Mouse (Mus musculus) bone marrow macrophage, adult 2 months (primary cell): ENCODE results near the gene S100b.

Experiments
- CTCF ChIP-seq: IDR thresholded peaks from 2 replicates; pipeline ENCODE4 v1.5.1; 2012; ENCODE audit warnings: low read depth, mild to moderate bottlenecking, low read length, moderate library complexity
- POLR2A ChIP-seq: IDR thresholded peaks from 2 replicates; pipeline ENCODE4 v1.6.1; 2012; ENCODE audit warnings: mild to moderate bottlenecking, low read depth, low read length, borderline replicate concordance

GRCm38 (mm10) chr10:76207262-76207796, 46.3 kb upstream of the S100b start:
- TF ChIP-seq CTCF, result no peak
- no peak for TF ChIP-seq POLR2A
